Mouse (Mus musculus): ENCODE measurements at regions not wholly inside any gene's neighbourhood (a gene's known extent, or its start where the extent isn't known, plus 50 kb on each side); places are given as distances from the start of the nearest gene placed in this dataset.

- ATAC-seq (replicated peaks; ENCODE audit: insufficient number of reproducible peaks, low FRiP score, low TSS enrichment, poor library complexity, severe bottlenecking), result no peak
Observed at GRCm38 (mm10) chr11:26956153-26956552, 362.4 kb upstream of the Vrk2 start.

DNA sequence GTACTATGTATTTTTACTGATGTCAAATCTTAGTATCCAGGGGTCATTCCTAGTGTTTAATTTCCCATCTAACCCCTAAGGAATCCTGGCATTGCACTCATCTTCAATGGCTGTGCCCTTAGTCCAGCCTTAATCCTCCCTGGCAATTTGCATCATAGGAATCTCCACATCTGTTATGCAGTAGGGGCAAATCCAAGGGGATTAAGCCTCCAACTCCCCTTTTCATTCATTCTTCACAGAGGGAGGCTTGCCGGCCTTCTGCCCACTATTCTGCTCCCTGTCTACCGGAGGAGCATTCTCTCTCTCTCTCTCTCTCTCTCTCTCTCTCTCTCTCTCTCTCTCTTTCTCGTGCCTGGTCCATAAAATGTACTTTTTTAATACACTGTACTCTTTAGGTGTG, 338.0 kb upstream of the Vrk2 start:
- no peak for ATAC-seq (replicated peaks; ENCODE audit: insufficient number of reproducible peaks, low FRiP score, low TSS enrichment, poor library complexity, severe bottlenecking)

- ATAC-seq (replicated peaks; ENCODE audit: insufficient number of reproducible peaks, low FRiP score, low TSS enrichment, poor library complexity, severe bottlenecking), result no peak
Observed at GRCm38 (mm10) chr11:26907099-26907498, 313.3 kb upstream of the Vrk2 start.

DNA sequence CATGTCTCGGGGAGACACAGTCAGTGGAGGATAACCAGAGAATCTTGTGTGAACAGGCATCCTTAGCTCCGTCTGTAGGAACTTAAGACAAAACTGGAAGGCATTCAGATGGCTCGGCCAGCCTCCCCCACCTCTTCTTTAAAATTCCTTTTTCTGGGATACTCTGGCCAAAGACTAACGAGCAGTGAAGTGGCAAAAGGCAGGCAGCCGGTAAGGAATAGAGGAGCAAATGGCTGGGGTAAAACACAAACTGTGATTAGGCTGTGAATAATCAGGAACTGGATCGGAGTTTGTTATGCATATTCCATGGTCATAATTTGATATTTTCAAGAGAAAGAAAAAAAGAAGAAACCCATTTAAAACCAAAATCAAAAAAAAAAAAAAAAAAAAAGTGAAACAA, 287.8 kb upstream of the Vrk2 start:
- no peak for ATAC-seq (replicated peaks; ENCODE audit: insufficient number of reproducible peaks, low FRiP score, low TSS enrichment, poor library complexity, severe bottlenecking)

Measured in monocyte, adult 5-6 weeks (primary cell).